Mouse (Mus musculus) G1E (cell line): ENCODE measurements around the gene Heatr1.

Experiments
- CTCF ChIP-seq: IDR thresholded peaks from 2 replicates; pipeline ENCODE4 v1.5.1; 2012; ENCODE audit warnings: low read depth, low read length, inconsistent platforms, mixed read lengths
- GATA1 ChIP-seq: IDR thresholded peaks from 2 replicates; pipeline ENCODE4 v1.6.1; 2012; ENCODE audit warnings: borderline replicate concordance, low read length, inconsistent platforms, mixed read lengths
- GATA2 ChIP-seq: IDR thresholded peaks from 2 replicates; pipeline ENCODE4 v1.6.1; 2012; ENCODE audit warnings: low read depth, low read length, inconsistent platforms, borderline replicate concordance

- TF ChIP-seq CTCF (no peak), GATA1 (no peak), GATA2 (no peak)
Measured at GRCm38 (mm10) chr13:12394609-12395505, at the start of gene Heatr1.
